Mouse (Mus musculus) adrenal gland, postnatal 4 days (tissue): ENCODE data around the gene Ralgapa1. TPM values are rescaled to one million over a fixed set of nuclear protein-coding genes. Genes with fewer than 3 reads are reported as not detected.

ENCODE experiments used
- DNase-seq, 2 experiments: peaks; one replicate each; pipeline ENCODE4 v3.0.0; 2021 to 2022; ENCODE audit warnings: low spot score in 2 of 2, mixed read lengths in 2 of 2
- long read RNA-seq, 2 experiments: library from polyadenylated mRNA; stranded (forward); transcript quantifications; one replicate each; pipeline ENCODE4 v2.0.0; 2021
- total RNA-seq, 2 experiments: library from RNA; stranded (reverse); gene quantifications; 2 replicates each; pipeline ENCODE4 v1.2.3; 2021

Ralgapa1 gene
- total RNA-seq: 10 to 100 TPM; 70.5 to 76.7 TPM
- long read RNA-seq, experiment 1, partial matches to known transcripts: 3 of 6 reads
- long read RNA-seq, experiment 1, other reads (novel, unspliced or antisense): 3 of 6 reads
- long read RNA-seq, experiment 2, partial matches to known transcripts: 5 of 25 reads
- long read RNA-seq, experiment 2, other reads (novel, unspliced or antisense): 16 of 25 reads

GRCm38 (mm10) chr12:55820661-55821314, at the start of gene Ralgapa1:
TSS of gene Ralgapa1 (minus strand) at chr12:55821167.
- peak; percentile 64 to 72 for DNase-seq

GRCm38 (mm10) chr12:55869622-55870322, 48.8 kb upstream of the Ralgapa1 start:
- DNase-seq: no peak

GRCm38 (mm10) chr12:55867738-55868137, 46.8 kb upstream of the Ralgapa1 start:
- no peak for DNase-seq

GRCm38 (mm10) chr12:55860631-55861030, 39.7 kb upstream of the Ralgapa1 start:
- DNase-seq: no peak

GRCm38 (mm10) chr12:55859409-55860349, 38.7 kb upstream of the Ralgapa1 start:
- DNase-seq: no peak

GRCm38 (mm10) chr12:55850650-55851049, 29.7 kb upstream of the Ralgapa1 start:
- no peak for DNase-seq

- DNase-seq: no peak
Measured at GRCm38 (mm10) chr12:55847851-55848250, 26.9 kb upstream of the Ralgapa1 start.

GRCm38 (mm10) chr12:55846741-55847140, 25.8 kb upstream of the Ralgapa1 start:
- no peak for DNase-seq

GRCm38 (mm10) chr12:55837495-55837894, 16.5 kb upstream of the Ralgapa1 start:
- no peak for DNase-seq

GRCm38 (mm10) chr12:55836199-55836951, 15.4 kb upstream of the Ralgapa1 start, which contains the start of gene Brms1l:
TSS of gene Brms1l (plus strand) at chr12:55836324.
- DNase-seq: peak; percentile 74 to 94

GRCm38 (mm10) chr12:55835857-55836198, 14.9 kb upstream of the Ralgapa1 start:
- no peak for DNase-seq

- no peak for DNase-seq
Measured at GRCm38 (mm10) chr12:55834891-55835290, 13.9 kb upstream of the Ralgapa1 start.

- DNase-seq: no peak
Measured at GRCm38 (mm10) chr12:55833906-55834625, 13.1 kb upstream of the Ralgapa1 start.

- no peak for DNase-seq
Measured at GRCm38 (mm10) chr12:55832961-55833360, 12.0 kb upstream of the Ralgapa1 start.

GRCm38 (mm10) chr12:55831101-55831500, 10.1 kb upstream of the Ralgapa1 start:
- DNase-seq: peak; percentile 18 to 38

- no peak for DNase-seq
Measured at GRCm38 (mm10) chr12:55825537-55825936, 4.6 kb upstream of the Ralgapa1 start.

GRCm38 (mm10) chr12:55824027-55824426, 3.1 kb upstream of the Ralgapa1 start:
- DNase-seq: no peak

GRCm38 (mm10) chr12:55820119-55820660, 777 bp downstream of the Ralgapa1 start:
- peak; percentile 7 to 18 for DNase-seq

GRCm38 (mm10) chr12:55816488-55816887, 4.5 kb downstream of the Ralgapa1 start:
- no peak for DNase-seq
